Mouse (Mus musculus) large intestine, adult 2 months (tissue): Measurements from ENCODE around the gene 4933407L21Rik. TPM values are rescaled to one million over a fixed set of nuclear protein-coding genes. Genes with fewer than 3 reads are reported as not detected.
A peak's percentile ranks its signal among the peaks of the same experiment; 100 is the strongest.

Experiments used
- DNase-seq: peaks from one replicate; pipeline ENCODE4 v3.0.0-alpha.2; 2012; ENCODE audit warnings: low read depth, low spot score
- WGBS: fragments of 180-500 bp; shearing (Covaris S2); methylation state at CpG from one replicate; pipeline ENCODE4 v1.1.7; 2018; 5-methylcytosine and 5-hydroxymethylcytosine counted together
- polyA plus RNA-seq: library from polyadenylated mRNA; depleted of rRNA; stranded (reverse); fragments of >200 nt; gene quantifications from 2 replicates; pipeline ENCODE4 v1.2.3, GENCODE M21; 2012; rRNA removed

4933407L21Rik gene
- polyA plus RNA-seq = 0.14 and 0.21 TPM in 2 replicates

DNA sequence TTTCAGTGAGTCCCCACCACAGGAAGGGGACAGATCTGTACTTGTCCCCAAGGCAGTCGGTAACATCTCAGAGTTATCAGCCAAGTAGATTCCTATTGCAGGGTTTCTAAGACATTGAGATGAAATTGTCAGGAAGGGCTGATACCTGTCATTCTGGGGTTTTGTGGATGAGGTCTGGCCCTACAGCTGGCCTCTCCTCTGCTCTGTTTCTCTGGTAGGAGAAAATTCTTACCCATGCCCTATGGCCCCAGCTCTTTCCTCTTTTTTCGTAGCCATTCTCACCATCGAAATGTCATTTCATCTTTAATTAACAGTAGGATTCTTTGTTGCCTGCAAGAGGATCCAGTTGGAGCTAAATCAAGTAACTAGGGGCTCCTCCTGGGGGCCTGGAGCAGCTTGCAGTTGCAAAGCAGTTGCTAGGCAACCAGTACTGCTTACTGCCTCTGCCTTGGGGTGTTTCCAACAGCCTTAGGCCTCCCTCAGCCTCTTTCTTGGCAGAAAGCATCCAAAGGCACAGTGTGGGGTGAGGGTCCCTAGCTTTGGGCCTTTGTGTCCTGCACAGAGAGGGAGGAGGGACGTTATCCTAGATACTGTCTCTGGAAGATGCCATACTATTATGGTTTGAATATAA is at the start of gene 4933407L21Rik:
4933407L21Rik (plus strand) TSS at position 427 of the 631 bp plus-strand sequence.
- WGBS = 58% methylated on average over 4 of the region's 4 CpGs
- DNase-seq = no peak

DNA sequence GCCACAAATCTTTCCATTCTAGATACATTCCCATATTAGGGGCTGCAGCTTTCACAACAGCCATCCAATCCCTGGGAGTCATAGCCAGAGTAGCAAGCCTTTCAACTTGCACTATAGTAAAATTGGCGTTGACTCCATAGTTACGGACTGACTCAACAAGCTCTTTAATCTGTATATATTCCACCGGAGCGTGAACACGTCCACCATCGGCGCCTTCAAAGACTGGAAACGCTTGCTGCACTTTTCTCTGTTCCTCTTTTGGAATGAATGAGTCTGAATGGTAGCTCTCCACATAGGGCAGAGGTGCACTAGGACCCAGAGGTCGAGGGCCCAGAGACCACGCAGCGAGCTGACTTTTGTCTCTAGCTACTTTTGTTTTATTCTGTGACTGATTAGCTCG is 46.3 kb upstream of the 4933407L21Rik start:
- DNase-seq = no peak
- 92% methylated on average over 12 of the region's 12 CpGs for WGBS

DNA sequence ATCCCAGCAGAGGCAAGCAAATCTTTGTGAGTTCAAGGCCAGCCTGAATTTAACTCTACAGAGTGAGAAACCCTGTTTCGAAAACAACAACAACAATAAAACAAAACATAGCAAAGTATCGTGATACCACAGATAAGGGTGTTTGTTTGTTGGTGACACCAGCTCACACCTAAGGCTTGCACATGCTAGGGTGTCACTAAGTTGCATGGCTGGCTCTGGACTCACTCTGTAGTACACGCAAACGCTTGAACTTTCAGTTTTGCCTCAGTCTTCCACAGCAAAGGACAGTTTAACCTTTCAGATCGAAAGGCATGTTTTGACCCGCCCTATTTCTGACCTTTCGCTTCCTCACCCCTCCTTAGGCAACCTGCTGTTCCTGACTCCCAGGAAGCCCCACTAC is 41.1 kb upstream of the 4933407L21Rik start:
- no peak for DNase-seq
- 76% methylated on average over 7 of the region's 7 CpGs for WGBS

DNA sequence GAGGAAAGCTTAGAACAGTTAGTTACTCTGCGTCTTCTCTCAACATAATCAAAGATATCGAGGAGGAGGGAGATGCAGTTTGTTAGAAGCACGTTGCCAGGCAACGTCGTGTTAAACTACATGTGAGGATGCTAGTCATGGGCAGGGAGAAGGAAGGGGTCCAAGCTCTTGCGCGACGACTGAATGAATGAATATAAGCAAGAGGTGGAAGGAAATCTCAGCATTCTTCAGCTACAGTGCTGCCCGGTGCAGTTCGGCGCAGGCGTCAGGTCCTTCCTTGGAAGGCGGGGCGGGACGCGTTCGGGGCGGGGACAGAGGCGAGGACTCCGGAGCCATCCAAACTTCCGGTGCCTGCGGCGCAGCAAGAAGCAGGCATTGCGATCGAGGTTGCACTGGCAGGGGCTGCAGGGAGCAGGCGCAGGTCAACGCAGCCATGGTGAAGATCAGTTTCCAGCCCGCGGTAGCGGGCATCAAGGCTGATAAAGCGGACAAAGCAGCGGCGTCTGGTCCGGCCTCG is 34.0 kb upstream of the 4933407L21Rik start, which contains the start of gene Itm2c:
Itm2c (plus strand) TSS at position 51 of the 517 bp plus-strand sequence.
- DNase-seq = peak; percentile 57

DNA sequence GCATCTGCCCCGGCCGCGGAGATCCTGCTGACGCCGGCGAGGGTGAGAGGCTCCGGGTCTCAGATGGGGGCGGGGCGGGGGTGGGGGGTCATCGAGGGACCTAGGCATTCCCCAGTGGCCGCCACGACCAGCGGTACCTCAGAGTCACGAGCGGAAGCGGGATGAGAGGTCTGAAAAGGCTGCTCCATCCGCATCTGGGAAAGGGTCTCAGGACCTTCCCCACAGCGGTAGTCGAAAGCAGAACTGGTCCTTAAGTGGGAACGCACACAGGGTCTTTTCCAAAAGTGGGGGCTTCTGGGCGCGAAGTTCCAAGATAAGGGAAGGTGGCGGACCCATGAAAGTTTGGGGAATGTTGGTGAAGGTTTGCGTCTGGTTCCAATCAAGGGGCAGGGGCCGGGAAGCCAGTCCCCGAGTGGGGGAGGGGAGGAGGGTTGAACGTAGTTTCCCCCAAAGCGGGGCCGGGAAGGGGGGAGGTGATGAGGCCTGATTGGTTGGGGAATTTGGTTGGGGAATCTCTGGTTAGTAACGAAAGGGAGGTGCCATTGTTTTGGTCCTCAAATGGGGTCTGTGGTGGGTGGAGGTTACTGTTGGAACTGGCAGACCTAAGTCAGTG is 33.4 kb upstream of the 4933407L21Rik start:
- DNase-seq = no peak
- 1% methylated on average over 30 of the region's 30 CpGs for WGBS

More for the DNA sequence above, 34.0 kb upstream of the 4933407L21Rik start, which contains the start of gene Itm2c:
- WGBS = under 1% methylated on average over 35 of the region's 35 CpGs

DNA sequence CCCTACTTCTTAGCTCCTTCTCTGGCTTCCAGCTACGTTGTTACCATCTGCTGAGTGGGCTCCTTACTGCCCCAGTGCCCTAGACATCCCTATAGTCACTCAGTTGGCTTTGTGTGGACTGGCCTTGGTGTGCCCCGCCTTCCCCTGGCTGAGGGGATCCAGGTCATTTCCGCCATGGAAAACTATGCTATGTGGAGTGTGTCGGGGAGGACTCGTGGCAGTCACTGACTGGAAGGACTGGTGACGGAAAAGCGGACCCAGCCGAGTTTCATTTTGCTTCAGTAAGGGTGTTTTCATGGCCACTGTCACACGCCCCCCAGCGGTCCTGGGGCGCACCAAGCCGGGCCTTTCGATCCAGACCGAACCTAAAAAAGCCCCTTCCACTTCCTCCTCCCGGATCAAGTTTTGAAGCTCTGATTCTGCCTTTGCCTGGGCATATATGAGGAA is 32.9 kb upstream of the 4933407L21Rik start:
- no peak for DNase-seq
- WGBS = 2% methylated on average over 15 of the region's 15 CpGs

DNA sequence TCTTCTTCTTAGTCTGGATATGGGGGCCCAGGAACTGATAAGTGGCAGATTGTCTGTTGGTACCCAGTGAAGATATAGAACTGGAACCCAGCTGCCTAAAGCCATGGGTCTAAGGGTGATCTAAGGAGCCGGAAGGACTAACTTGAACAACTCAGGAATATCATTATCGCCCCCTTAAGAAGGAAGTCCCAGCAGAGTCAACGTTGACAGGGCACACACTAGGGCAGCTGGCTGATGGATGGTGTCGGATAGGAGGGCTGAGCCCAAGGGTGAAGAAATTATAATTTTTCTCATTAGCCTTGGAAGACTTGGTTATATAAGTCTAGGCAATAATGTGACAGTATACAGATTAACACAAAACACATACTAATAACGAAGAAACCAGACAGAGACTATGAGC is 32.2 kb upstream of the 4933407L21Rik start:
- WGBS = 85% methylated on average over 5 of the region's 5 CpGs
- DNase-seq = no peak

DNA sequence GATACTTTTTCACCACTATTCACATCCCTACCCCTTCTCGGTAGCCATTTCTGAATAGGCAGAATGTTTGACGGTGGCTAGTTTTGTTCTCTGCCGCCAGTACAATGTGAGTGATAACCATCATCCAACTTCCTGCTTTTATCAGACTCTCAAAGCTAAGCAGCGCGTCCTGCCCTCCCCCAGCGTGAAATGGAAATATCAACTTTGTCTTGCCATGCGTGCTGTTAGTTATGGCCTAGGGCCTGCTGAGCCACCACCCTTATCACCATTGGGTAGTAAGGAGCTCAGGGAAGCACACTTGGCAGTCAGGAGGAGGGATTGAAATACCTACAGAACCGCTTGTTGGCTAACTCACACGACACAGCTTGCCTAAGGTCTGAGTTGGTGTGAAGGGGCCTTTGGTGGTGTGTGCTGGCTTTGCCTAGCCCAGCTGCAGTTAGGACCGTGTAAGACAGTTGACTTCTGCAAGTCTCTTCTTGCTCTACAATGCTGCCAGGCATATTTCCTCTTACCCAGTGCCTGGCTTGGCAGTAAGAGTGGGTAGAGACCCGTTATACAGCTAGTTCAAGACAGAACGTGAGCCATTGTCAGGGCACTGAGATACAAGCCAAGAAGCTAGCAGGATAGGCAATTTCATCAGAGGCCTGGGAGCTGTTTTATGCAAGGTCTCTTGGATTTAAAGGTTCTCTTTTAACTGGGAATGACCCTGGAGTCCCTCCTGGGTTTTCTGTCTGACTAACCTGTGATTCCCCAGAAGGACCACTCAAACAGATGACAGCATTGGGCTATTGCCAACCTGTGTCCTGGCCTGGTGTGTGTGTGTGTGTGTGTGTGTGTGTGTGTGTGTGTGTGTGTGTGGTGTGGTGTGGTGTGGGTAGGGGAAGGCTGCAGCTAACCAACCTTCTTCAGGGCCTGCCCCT is 31.2 kb upstream of the 4933407L21Rik start:
- no peak for DNase-seq
- WGBS = 75% methylated on average over 12 of the region's 12 CpGs

DNA sequence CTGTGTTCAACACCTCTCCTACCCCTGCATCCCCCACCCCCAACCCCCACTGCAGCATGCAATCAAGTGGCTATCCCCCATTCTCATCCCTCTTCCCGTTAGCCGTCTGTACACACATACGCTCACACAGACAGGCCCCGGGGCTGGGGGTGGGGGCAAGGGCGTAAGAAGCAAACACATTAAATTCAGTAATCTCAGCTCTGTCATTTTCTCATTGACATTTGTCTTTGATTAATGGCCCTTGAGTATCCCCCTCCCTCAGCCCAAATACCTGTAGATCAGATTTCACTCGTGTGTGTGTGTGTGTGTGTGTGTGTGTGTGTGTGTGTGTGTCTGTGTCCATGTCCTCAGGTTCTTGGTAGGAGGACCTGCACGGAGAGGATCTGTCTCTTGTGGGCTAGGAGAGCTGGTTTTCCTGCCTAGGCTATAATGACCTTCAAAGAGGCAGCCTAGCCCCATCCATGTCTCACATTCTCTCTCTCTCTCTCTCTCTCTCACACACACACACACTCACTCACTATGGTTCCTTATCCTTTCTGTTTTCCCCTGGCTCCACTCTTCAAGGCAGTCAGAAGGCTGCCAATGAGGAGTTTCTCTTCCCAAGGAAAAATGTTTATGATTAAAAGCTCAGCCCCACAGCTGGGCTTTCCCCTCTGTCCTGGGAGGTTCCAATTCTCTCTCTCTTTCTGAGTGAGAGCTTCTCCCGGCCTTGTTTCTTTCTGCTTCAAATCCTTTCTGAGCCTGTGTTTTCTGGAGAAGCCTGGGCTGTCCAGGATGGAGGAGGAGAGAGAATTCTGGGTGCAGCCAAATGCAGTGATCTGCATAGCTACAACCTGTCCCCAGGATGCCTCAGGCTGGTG is 30.2 kb upstream of the 4933407L21Rik start:
- DNase-seq = no peak
- 50% methylated on average over 8 of the region's 8 CpGs for WGBS

DNA sequence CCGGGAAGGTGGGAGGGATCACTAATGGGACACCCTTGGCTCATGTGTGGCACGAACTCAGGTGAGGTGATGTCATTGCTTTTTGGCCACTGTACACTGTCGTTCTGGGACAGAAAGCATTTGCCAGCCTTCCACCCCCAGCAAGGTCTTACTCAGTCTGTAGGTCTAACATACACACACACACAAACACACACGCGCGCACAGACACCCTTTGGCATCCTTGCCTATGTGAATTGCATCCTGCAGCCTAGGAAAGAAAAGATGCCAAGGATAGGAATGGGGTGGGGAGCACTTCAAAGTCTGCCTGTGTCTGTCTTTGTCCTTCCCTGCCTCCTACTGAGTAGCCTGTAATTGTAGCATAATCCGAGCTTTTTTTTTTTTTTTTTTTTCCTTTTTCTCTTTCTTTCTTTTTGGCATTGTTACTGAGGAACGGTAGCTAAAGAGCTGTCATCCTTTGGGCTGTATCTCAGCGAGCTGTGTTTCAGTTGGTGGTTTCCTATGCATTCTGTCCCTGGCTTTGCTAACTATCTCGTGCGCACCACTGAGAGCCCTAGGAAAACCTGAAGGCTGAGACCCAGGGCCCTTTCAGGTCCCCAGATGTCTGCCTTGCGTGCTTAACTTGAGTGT is 29.4 kb upstream of the 4933407L21Rik start:
- DNase-seq = no peak

DNA sequence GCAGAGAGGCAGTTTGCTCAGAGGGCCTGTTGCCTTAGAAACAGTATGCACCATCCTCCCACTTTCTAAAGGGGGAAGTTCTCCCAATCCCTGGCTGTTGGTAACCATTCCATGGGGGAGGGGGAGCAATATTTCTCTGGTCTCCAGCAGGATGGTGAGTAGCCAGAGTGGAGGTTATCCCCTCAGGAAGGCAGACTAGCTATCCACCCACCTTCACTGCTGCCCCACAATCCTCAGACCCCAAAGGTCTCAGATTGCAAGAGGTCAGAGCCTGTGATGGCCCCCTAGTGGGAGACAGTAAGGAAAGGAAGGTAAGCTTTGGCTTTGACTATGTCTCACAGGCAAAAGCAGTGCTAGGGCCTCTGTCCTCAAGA is 28.9 kb upstream of the 4933407L21Rik start:
- DNase-seq = no peak

More for the DNA sequence above, 29.4 kb upstream of the 4933407L21Rik start:
- WGBS = 64% methylated on average over 12 of the region's 12 CpGs

DNA sequence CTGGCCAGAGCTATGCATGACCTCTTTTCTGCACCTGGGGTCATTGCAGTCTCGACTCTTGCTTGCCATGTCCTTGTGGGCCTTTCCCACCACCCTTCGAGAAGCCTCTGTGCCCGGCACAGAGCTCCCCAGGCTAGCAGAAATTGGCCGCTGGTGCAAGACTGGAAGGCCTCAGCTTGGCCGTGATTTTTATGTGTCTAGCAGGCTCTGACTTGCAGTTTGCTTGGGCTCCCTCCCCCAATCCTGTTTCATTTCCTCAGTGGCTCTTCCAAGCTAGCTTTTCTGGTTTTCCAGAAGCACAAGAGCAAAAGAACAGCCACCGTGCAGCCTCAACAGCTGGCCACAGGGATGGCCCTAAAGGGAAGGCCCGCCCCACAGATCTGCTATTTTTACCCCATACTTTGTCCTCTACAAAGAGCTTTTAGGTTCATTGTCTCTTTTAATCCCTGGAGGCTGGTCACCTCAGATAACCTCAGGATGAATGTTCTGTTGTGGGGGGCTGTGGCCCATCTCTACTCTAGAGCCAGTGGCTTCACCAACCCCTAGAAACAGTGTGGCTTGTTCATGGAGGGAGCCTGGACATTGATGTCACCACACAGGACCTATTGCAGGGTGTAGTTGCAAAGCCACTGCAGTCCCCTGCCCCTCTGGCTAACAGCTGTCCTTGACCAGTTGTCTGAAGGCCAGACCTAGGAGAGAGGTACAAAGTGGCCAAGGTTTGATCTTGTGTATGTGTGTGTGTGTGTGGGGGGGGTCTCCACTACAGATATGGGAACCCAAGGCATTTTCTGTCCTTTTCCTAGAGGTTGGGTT is 27.6 kb upstream of the 4933407L21Rik start:
- DNase-seq = no peak
- 54% methylated on average over 7 of the region's 7 CpGs for WGBS

DNA sequence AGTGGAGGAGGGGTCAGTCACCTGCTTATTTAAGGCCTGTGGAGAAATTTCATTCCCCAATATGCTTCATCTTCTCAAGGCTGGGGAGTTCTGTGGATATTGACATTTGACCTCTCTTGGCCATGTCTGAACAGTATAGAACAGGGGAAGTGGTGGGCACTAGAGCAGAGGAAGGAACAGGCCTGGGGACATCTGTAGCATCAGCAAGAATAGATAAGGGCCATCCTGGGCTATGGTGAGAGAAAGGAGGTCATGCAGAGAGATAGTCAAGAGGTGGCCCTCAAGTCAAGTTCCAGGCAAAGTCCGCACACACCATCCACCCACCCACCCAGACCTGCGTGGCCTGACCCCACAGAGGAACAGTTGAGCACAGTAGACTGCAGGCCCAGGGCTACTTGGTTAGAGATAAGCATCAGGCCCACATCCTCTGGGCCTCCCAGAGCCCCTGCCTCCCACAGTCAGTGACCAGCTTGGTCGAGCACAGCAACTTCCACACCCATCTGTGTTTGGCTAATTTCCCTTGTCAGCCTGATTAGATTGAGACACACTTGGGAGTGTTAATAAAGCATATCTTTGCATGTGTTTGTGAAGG is 26.7 kb upstream of the 4933407L21Rik start:
- no peak for DNase-seq
- 59% methylated on average over 3 of the region's 3 CpGs for WGBS

DNA sequence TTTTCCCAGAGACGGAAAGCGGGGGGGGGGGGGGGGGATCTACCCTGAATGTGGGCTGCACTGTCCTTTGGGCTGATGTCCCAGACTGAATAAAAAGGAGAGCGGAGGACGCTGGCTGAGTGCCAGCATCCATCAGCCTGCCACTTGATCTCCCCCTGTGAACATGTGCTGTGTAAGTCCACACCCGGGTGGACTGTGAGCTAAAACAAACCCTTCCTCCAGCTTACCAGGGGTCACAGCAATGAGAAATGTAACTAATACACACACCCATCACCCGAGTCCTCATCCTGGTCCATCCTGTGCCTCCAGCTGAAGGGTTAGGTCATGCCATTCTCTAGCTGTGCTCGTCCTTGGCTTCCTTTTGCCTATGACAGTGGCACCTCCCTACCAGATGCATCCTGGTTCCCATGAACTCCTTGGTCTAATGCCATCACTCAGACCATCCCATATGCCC is 26.1 kb upstream of the 4933407L21Rik start:
- no peak for DNase-seq
- 47% methylated on average over 7 of the region's 7 CpGs for WGBS

DNA sequence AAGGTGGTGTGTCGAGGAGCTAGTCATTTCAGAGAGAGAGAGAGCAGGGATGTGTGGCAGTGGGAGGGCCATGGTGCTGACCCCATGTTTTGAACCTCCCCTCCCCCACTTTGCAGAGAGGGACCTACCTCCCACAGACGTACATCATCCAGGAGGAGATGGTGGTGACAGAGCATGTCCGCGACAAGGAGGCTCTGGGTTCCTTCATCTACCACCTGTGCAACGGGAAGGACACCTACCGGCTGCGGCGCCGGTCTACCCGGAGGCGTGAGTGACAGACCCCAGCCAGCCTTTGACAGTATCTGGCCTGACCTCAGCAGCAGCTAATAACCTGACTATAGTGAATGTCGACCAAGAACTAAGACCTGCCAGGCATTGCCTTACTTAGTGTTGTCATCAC is 21.4 kb upstream of the 4933407L21Rik start:
- 93% methylated on average over 12 of the region's 12 CpGs for WGBS
- DNase-seq = no peak

DNA sequence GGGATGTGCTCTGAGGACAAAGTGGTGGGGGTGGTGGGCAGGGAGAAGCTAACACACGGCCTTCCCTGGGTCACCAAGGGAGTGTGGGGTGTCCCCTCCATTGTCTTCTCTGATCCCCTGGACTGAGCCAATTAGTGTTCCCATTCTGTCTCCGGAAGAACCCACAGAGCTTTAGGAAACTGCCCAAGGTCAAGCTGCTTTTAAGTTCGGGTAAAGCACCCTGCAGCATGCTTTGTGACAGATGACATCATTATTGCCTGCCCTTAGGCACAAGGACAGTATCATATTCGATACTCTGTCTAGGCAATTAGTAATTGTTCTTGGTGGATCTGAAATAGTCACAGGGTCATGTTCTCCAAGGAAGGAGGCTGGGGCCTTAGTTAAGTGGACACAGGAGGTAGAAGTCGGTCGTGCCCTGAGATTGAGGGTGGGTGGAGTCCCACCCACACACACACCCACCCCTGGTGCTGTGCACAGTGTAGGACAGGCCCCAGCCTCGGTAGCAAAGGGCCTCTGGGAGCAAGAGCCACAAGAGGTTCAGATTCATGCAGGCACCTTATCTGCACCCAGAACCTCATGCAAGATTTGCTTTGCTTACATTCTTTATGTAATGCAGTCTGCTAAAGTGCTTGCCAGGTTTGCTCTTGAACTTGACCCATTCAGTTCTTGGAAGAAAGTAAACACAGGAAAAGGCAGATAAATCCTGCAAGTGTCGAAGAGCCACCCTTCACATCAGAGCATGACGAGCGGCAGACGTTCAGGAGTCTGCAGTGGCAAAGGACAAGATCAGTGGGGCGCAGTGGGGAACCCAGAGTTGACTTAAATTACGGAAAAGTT is 19.3 kb upstream of the 4933407L21Rik start:
- no peak for DNase-seq
- WGBS = 47% methylated on average over 13 of the region's 13 CpGs
